Mouse (Mus musculus) E14TG2a.4 (cell line): ENCODE measurements around the gene Mybbp1a.

Experiments used
- CTCF ChIP-seq: conservative IDR thresholded peaks from 2 replicates; pipeline ENCODE4 v1.5.1; 2014; ENCODE audit warnings: low read length
- NANOG ChIP-seq: IDR thresholded peaks from 2 replicates; pipeline ENCODE4 v1.6.1; 2014; ENCODE audit warnings: borderline replicate concordance, low read length, mixed read lengths
- POU5F1 ChIP-seq: IDR thresholded peaks from 2 replicates; pipeline ENCODE4 v1.6.1; 2014; ENCODE audit warnings: low read length, borderline replicate concordance

GRCm38 (mm10) chr11:72488753-72489271 lies 47.7 kb downstream of the Mybbp1a start:
- TF ChIP-seq CTCF (no peak), NANOG (no peak), POU5F1 (no peak)
